Mouse (Mus musculus): ENCODE measurements around the gene Irf2bp2.

The Irf2bp2 gene

DNA sequence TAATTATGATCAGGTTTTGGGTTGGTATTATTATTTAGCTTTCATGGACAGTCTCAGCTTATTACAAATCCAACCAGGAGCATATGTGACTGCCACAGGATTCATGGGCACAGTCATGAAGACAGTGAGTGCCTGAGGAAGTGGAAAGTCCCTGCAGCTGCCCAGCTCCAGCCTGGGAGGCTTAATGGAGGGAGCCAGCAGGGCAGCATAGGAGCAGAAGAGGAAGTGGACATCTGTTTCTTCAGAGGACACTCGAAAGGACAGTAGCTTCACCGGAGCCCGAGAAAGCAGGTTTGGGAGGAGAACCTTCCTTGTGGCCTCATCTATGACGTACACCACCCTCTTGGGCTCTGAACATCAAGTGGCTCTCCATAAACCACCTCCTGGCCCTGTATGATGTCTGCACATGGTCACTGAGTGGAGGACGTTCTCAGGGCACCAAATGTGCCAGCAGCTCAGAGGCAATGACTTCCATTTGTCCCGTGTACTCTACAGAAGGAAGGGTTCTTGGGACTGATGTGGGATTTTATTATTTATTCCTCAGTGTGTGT is 28.5 kb downstream of the Irf2bp2 start:
- no peak for DNase-seq

- no peak for DNase-seq
These were observed 29.1 kb downstream of the Irf2bp2 start for GRCm38 (mm10) chr8:126564551-126565154.

DNA sequence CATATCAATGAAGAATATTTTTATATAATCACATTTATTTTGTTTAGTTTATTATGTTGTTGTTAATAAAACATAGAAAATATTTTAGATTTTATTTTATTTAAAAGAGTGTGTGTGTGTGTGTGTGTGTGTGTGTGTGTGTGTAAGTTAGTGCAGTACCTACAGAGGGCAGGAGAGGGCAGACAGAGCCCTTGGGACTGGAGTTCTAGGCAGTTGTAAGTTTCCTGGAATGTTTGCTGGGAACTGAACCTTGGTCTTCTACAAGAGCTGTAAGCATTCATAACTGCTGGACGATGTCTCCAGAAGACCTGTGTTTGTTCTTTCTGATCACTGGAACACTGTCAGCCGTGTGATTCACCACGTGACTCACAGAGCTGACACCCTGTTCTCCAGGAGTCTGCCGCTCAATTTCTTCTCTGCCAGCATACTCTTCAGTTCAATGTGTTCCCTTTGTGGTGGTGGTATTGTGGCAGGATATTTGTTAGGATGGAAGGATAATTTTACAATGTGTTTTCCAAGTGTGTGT is 32.4 kb downstream of the Irf2bp2 start:
- DNase-seq: no peak

GRCm38 (mm10) chr8:126558400-126558953 is 35.3 kb downstream of the Irf2bp2 start:
- no peak for DNase-seq

- no peak for DNase-seq
These were observed 36.4 kb downstream of the Irf2bp2 start for GRCm38 (mm10) chr8:126557403-126557802.

- no peak for DNase-seq
These were observed 37.1 kb downstream of the Irf2bp2 start for GRCm38 (mm10) chr8:126556691-126557090.

- DNase-seq: no peak
These were observed 39.0 kb downstream of the Irf2bp2 start for GRCm38 (mm10) chr8:126554741-126555140.

GRCm38 (mm10) chr8:126551871-126552270 is 41.9 kb downstream of the Irf2bp2 start:
- no peak for DNase-seq

DNA sequence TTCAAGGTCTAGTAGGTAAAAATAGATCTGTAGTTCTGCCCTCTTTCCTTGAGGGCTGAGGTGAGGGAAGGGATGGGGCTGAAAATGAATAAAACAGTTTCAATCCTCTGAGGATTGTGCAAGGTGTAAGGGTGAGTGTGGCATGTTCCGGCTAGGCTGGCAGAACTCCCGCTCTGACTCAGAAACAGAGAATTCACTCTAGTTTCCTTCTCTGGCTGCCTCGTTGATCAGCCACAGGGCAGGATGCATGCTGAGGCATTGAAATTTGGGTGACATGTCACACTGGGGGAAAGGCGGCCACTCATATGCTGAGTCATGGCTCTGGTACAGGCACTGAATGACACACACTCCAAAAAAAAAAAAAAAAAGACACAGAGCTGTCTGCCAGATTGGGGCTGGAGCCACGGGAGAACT is 42.8 kb downstream of the Irf2bp2 start:
- no peak for DNase-seq

DNA sequence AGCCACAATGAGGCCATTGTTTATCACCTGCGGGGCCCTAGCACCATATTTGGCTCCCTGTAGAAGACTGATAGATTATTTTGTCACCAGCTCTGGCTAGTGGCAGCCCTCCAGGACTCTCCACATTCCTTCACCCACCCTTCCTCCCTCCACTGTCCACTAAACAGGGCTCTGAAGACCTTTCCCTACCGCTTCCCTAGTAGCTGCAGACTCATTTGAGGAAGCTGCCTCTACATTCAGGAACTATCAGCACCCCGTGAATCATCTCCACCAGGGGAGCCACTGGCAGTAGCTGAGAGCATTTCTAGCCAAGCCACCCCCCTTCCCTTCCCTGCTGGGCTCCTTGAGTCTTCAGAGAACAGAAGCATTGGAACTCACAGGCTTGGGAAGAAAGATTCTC is 45.9 kb downstream of the Irf2bp2 start:
- DNase-seq: no peak

- DNase-seq: no peak
These were observed 46.4 kb downstream of the Irf2bp2 start for GRCm38 (mm10) chr8:126547361-126547760.

GRCm38 (mm10) chr8:126546480-126546879 is 47.3 kb downstream of the Irf2bp2 start:
- no peak for DNase-seq

DNA sequence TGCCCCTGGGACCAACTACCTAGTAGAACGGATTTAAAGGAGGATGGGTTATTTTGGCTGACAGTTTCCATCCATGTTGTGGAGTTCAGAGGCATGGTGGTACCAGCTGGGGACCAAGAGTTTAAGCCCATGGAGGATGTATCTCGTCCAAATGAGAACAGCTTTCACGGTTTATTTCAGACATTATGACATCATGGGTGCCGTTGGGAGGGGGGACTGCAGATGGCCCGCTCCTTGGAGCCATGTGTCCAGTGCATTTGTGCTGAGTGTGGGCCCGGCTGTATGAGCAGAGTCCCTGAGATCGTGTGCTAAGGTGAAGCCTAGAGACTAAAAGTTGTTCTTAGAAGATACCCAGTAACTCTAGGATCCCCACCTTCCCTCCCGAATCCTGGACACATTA is 50.4 kb downstream of the Irf2bp2 start:
- peak; percentile 76 for DNase-seq

- DNase-seq: no peak
These were observed 51.0 kb downstream of the Irf2bp2 start for GRCm38 (mm10) chr8:126542757-126543156.

DNA sequence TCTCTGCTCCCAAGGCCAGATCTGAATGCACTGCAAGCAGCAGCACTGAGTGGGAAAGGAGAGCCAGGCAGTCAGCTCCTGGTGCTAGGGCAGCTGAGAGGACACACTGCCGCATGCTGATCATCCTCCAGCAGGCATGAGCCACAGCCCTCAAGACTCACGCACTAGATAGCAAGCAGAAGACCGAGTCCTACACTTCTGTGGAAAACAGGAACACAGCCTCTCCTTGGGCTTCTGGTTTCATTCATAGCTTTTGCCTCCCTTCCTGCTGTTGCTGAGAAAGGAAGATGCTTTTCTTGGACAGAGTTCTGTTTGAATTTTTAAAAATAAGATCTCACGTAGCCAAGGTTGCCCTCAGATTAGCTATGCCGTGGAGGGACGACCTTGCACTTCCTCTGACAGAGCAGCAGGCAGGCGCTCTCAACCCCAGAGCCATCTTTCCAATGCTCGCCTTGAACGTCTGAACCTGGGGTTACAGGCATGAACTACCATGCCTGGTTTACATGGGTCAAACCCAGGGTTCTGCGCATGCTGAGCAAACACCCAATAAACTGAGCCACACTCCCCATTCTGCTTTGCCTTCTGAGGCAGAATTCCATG is 51.6 kb downstream of the Irf2bp2 start:
- no peak for DNase-seq

DNA sequence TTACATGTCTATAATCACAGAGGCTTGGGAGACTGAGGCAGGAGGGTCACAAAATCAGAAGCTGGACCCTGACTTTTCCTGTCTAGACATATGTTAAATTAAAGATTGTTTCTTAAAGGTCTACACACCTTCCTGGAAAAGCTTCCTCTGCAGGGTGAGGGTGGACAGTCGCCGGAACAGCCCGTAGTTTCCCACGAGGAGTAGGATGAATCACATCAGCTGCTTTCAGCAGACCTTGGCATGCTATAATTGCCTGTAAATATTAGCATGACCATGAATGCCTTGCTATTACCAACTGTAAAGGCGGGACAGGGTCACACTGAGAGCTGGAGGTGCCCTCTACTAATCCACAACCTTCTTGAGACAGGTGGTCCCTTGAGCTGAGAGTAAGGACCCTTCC is 53.5 kb downstream of the Irf2bp2 start:
- DNase-seq: no peak

DNA sequence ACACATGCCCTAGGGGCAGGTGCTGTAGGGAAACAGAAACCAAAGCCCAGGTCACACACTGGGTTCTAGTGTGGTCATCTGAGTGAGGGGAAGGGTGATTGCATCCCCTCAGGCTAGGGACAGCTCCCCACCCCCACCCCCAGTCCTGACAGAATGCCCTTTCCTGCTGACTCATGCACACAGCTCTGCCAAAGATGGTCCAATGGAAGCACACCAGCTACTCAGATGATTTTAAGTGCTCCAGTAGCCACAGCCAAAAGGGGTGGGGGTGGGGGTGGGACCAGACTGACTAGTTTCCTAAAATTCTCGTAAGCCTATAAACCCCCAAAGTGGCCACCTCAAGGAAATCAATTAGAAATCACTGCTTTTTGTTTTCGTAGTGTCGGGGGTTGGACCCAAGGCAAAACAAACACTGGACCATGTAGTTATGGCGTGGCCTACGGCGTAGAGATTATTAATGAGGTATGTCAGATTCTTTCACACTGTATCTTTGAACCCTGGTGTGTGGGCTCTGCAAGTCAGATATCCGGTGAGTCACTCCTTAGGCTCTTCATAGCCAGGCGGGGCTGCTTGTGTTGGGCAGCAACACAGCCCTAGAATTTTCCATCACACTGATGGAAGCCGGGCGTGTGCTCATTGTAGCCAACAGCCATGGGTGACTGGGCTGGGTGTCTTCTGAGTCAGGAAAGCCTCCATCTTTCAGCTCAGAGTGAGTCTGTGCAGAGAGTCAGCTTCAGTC is 54.3 kb downstream of the Irf2bp2 start:
- no peak for DNase-seq

DNA sequence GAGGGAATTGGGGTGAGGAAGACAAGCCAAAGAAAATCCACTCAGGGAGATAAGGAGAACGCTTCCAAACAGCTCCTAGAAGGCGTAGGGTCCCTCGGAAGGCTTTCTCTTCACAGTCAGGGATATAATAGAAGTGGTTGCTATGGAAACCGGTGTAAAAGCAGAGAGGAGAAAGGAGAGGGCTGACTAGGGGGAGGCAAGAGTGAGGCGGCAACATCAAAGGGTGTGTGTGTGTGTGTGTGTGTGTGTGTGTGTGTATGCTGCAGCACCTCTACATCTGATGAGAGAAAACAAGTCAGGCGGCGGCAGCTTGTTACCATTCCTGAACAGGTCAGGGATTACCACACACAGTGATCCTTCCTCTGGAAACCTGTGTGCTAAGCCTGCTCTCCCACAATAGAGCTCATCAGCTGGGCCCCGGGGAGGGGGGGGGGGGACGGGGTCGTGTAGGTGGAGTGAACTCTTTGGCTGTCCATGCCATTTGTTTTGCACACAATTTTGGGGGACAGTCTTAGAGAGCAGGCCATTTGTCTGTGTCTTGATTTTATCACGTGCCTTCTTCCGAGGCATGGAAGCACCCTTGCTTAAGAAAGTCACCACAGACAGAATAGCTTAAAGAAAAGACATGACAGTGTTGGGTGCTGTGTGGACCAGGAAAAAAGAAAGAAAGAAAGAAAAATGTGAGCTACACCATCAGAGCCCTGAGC is 55.0 kb downstream of the Irf2bp2 start:
- DNase-seq: no peak

All from cerebellum, adult 11 months (tissue).